Mouse (Mus musculus) embryonic facial prominence, embryonic 13.5 days (tissue): ENCODE measurements around the gene Tmc6. TPM values are rescaled to one million over a fixed set of nuclear protein-coding genes. Genes with fewer than 3 reads are reported as not detected.

Experiments
- ATAC-seq: fragments of 200-750 bp; cut with Nextera tagmentation; 2 replicates; pipeline ENCODE4 v1.8.0; 2017; ENCODE audit warnings: low read depth; ENCODE audit not compliant: insufficient number of reproducible peaks, insufficient read depth, low FRiP score, low TSS enrichment
- H3K27ac ChIP-seq: fragments of 300-500 bp; sonication (generic); 2 replicates; pipeline ENCODE4 v1.5.1; 2015; ENCODE audit warnings: moderate library complexity, mild to moderate bottlenecking, inconsistent platforms
- H3K27me3 ChIP-seq: fragments of 300-500 bp; sonication (generic); 2 replicates; pipeline ENCODE4 v1.6.1; 2015; ENCODE audit warnings: mild to moderate bottlenecking, inconsistent platforms
- H3K36me3 ChIP-seq: fragments of 300-500 bp; sonication (generic); 2 replicates; pipeline ENCODE4 v1.6.1; 2015; ENCODE audit warnings: mild to moderate bottlenecking, inconsistent platforms
- H3K4me1 ChIP-seq: fragments of 300-500 bp; sonication (generic); 2 replicates; pipeline ENCODE4 v1.6.1; 2015; ENCODE audit warnings: inconsistent platforms
- H3K4me2 ChIP-seq: fragments of 300-500 bp; sonication (generic); 2 replicates; pipeline ENCODE4 v1.6.1; 2015; ENCODE audit warnings: moderate library complexity, mild to moderate bottlenecking, inconsistent platforms
- H3K4me3 ChIP-seq: fragments of 300-500 bp; sonication (generic); 2 replicates; pipeline ENCODE4 v1.5.1; 2015; ENCODE audit warnings: mild to moderate bottlenecking, inconsistent platforms
- H3K9ac ChIP-seq: fragments of 300-500 bp; sonication (generic); 2 replicates; pipeline ENCODE4 v1.6.1; 2015; ENCODE audit warnings: mild to moderate bottlenecking, inconsistent platforms
- H3K9me3 ChIP-seq: fragments of 300-500 bp; sonication (generic); 2 replicates; pipeline ENCODE4 v1.6.1; 2016; ENCODE audit warnings: inconsistent platforms
- WGBS: fragments of 180-500 bp; shearing (Covaris S2); methylation state at CpG from one replicate; pipeline ENCODE4 v1.1.7; 2015; ENCODE audit warnings: mixed read lengths; 5-methylcytosine and 5-hydroxymethylcytosine counted together
- polyA plus RNA-seq: library from polyadenylated mRNA; unstranded; fragments of >200 nt; fragmentation: Nextera tagmentation; extraction: Ambion mirVana; gene quantifications from 2 replicates; pipeline ENCODE4 v1.2.1, GENCODE M21; 2015

Gene Tmc6
- polyA plus RNA-seq, 1 experiment from 2014 or later, result 19.0 TPM

DNA sequence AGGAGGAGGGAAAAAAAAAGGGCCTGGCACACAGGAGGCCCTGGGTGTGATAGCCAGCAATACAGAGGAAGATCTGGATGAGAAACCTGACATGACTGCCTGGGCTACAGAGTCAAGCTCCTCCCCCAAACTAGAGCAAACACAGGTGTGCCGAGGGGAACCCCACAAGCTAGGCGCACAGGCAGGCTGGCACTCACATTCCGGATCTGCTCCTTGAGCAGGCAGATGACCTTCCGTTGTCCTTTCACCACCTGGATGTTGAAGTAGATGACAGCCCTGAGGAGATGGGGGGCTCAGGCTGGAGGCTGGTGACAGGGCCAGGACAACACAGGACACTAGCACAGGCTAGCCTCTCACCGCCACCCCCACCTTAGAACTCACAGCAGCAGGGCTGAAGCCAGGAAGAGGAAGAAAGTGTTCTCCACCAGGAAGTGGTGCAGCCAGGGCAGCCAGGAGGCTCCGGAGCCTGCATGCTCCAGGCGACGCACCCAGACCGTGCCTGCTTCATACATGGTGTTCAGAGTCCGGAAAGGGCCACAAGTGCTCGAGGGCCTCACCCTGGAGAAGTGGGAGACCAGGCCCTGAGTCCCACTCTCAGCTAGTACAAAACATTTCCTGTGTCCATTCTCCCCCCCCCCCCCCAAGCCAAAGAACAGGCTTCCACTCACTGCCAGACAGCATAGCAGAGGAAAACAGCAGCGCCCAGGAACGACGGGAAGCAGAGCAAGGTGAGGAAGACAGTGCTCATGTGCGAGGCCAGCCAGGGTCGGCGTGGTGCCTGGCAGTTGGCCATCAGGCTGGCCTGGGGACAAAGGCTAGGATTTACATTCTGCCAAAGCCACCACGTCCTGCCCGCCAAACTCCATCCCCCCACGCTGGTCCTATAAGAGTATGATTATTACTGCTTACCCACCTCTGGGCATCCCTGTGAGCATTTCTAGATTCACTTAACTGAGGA, 13.0 kb downstream of the Tmc6 start:
- Histone ChIP-seq H3K27me3 (no peaks in the 10 kb centered on the region), H3K36me3 (peaks cover 71% of the 10 kb centered on the region), H3K4me3 (no peak overlapping the region), H3K9me3 (no peaks in the 10 kb centered on the region), H3K27ac (no peak overlapping the region), H3K9ac (0 out of 2 replicates have a peak overlapping the region, but pooled peaks have one; percentile 16), H3K4me2 (no peak overlapping the region), H3K4me1 (no peaks in the 10 kb centered on the region)
- 81% methylated on average over 20 of the region's 20 CpGs for WGBS
- no peak for ATAC-seq

DNA sequence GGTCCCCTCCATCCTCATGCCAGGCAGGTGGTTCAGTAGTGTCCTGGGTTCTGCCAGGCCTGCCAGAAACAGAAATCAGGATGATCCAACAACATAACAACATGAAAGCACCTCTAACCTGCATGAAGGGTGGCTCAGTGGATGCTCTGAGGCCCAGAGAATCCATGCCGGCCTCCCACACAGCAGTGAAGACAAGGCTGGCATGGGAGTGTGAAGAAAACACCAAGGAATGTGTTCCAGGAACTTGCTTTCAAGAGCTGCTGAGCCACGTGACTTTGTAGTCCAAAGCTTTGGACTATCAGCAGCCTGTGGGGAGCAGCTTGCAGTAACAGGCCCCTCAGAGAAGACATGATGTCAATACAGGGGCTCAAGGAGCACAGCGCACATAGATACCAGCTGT, 15.7 kb downstream of the Tmc6 start:
- H3K27ac ChIP-seq, result no peak overlapping the region
- WGBS, result 81% methylated on average over 3 of the region's 3 CpGs
- no peak overlapping the region for H3K4me2 ChIP-seq
- H3K27me3 ChIP-seq, result no peaks in the 10 kb centered on the region
- H3K4me1 ChIP-seq, result no peaks in the 10 kb centered on the region
- no peak overlapping the region for H3K4me3 ChIP-seq
- H3K9me3 ChIP-seq, result no peaks in the 10 kb centered on the region
- peaks cover 76% of the 10 kb centered on the region for H3K36me3 ChIP-seq
- no peak for ATAC-seq
- 0 out of 2 replicates have a peak overlapping the region, but pooled peaks have one; percentile 16 for H3K9ac ChIP-seq

DNA sequence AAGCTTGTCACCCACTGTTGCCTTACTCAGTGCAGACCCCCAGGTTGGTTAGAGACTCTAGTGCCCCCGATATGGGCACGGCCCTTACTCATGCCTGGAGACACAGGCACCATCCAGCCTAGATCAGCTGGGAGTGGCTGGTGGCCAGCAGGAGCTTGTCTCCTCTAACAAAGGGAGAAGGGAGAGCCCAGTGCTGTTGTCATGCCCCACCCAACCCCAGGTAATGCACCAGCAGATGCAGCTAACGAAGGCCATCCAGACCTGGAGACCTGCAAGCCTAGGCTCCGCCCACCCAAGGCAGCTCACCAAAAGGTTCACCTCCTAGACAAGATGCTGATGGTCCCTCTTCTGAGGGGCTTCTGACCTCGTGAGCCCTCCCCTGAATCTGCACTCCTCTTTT, 16.6 kb downstream of the Tmc6 start:
- H3K4me3 ChIP-seq, result no peak overlapping the region
- no peak overlapping the region for H3K4me2 ChIP-seq
- H3K27me3 ChIP-seq, result no peaks in the 10 kb centered on the region
- H3K36me3 ChIP-seq, result peaks cover 79% of the 10 kb centered on the region
- no peaks in the 10 kb centered on the region for H3K4me1 ChIP-seq
- H3K27ac ChIP-seq, result no peak overlapping the region
- ATAC-seq, result no peak
- WGBS, result 88% methylated on average over 5 of the region's 5 CpGs
- no peak overlapping the region for H3K9ac ChIP-seq
- no peaks in the 10 kb centered on the region for H3K9me3 ChIP-seq

GRCm38 (mm10) chr11:117764319-117764718, 17.7 kb downstream of the Tmc6 start:
- Histone ChIP-seq H3K27me3 (no peaks in the 10 kb centered on the region), H3K9me3 (no peaks in the 10 kb centered on the region), H3K4me2 (no peak overlapping the region), H3K9ac (no peak overlapping the region), H3K4me1 (no peaks in the 10 kb centered on the region), H3K27ac (no peak overlapping the region), H3K36me3 (peaks cover 79% of the 10 kb centered on the region), H3K4me3 (no peak overlapping the region)
- ATAC-seq, result no peak
- 85% methylated on average over 9 of the region's 9 CpGs for WGBS

DNA sequence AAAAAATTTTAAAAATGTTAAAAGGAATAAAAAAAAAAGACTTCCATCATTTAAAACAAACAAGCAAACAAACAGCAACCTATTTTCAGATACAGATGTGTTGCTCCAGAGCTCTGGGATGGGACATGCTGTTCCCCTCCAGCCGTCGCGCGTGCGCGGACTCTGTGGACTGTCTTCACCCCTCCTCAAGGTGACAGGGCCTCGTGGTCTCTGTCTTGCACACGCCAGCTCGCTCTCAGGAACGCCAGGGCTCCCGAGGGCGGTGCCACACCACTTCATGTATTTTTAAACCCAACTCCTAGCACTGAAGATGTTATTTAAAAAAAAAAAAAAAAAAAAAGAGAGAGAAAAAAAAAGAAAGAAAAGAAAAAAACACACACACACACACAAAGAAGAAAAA, 19.8 kb downstream of the Tmc6 start:
- peaks cover 94% of the 10 kb centered on the region for H3K36me3 ChIP-seq
- H3K27me3 ChIP-seq, result no peaks in the 10 kb centered on the region
- H3K4me3 ChIP-seq, result no peak overlapping the region
- no peak overlapping the region for H3K9ac ChIP-seq
- no peak overlapping the region for H3K27ac ChIP-seq
- H3K9me3 ChIP-seq, result no peaks in the 10 kb centered on the region
- no peaks in the 10 kb centered on the region for H3K4me1 ChIP-seq
- no peak for ATAC-seq
- H3K4me2 ChIP-seq, result no peak overlapping the region
- WGBS, result 88% methylated on average over 12 of the region's 12 CpGs

DNA sequence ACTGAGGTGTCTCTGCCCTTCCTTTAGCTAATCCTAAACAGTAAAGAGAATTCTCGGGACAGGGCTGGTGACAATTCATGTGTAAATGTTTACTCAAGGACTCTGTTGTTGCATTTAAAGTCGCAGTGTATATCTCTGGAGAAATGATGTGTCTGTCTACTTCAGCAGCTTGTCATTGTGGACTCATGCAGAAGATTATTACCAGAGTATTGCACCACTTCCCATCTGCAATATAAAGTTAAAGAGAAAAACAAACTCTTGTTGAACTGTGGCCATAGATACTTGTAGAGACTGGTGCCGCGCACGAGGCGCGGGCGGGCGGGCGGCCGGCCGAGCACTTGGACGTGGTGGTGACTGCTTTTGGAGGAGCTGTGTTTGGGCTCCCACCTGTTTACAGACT, 20.2 kb downstream of the Tmc6 start:
- Histone ChIP-seq H3K9me3 (no peaks in the 10 kb centered on the region), H3K4me3 (no peak overlapping the region), H3K9ac (no peak overlapping the region), H3K27me3 (no peaks in the 10 kb centered on the region), H3K36me3 (peaks cover 96% of the 10 kb centered on the region), H3K4me2 (no peak overlapping the region), H3K27ac (no peak overlapping the region), H3K4me1 (no peaks in the 10 kb centered on the region)
- 93% methylated on average over 13 of the region's 13 CpGs for WGBS
- no peak for ATAC-seq

- H3K27me3 ChIP-seq, result no peaks in the 10 kb centered on the region
- H3K9ac ChIP-seq, result no peak overlapping the region
- H3K4me3 ChIP-seq, result no peak overlapping the region
- H3K27ac ChIP-seq, result no peak overlapping the region
- WGBS, result 92% methylated on average over 26 of the region's 26 CpGs
- no peaks in the 10 kb centered on the region for H3K4me1 ChIP-seq
- H3K36me3 ChIP-seq, result peaks cover 96% of the 10 kb centered on the region
- ATAC-seq, result peak; percentile 59
- no peaks in the 10 kb centered on the region for H3K9me3 ChIP-seq
- no peak overlapping the region for H3K4me2 ChIP-seq
Observed at GRCm38 (mm10) chr11:117760374-117761119, 21.5 kb downstream of the Tmc6 start.

- H3K4me3 ChIP-seq, result no peak overlapping the region
- no peak overlapping the region for H3K27ac ChIP-seq
- peaks cover 96% of the 10 kb centered on the region for H3K36me3 ChIP-seq
- H3K4me1 ChIP-seq, result no peaks in the 10 kb centered on the region
- ATAC-seq, result no peak
- H3K9ac ChIP-seq, result no peak overlapping the region
- no peaks in the 10 kb centered on the region for H3K27me3 ChIP-seq
- H3K4me2 ChIP-seq, result no peak overlapping the region
- no peaks in the 10 kb centered on the region for H3K9me3 ChIP-seq
- 96% methylated on average over 10 of the region's 10 CpGs for WGBS
Observed at GRCm38 (mm10) chr11:117759267-117759666, 22.7 kb downstream of the Tmc6 start.

GRCm38 (mm10) chr11:117755891-117756290, 26.1 kb downstream of the Tmc6 start:
- H3K36me3 ChIP-seq, result peaks cover 99% of the 10 kb centered on the region
- no peak overlapping the region for H3K4me3 ChIP-seq
- WGBS, result 97% methylated on average over 7 of the region's 7 CpGs
- H3K4me2 ChIP-seq, result no peak overlapping the region
- no peaks in the 10 kb centered on the region for H3K27me3 ChIP-seq
- H3K9ac ChIP-seq, result no peak overlapping the region
- H3K9me3 ChIP-seq, result no peaks in the 10 kb centered on the region
- no peak for ATAC-seq
- H3K4me1 ChIP-seq, result no peaks in the 10 kb centered on the region
- H3K27ac ChIP-seq, result no peak overlapping the region

- Histone ChIP-seq H3K36me3 (peaks cover 97% of the 10 kb centered on the region), H3K27ac (no peak overlapping the region), H3K4me3 (no peak overlapping the region), H3K4me1 (no peaks in the 10 kb centered on the region), H3K9me3 (no peaks in the 10 kb centered on the region), H3K4me2 (no peak overlapping the region), H3K9ac (no peak overlapping the region), H3K27me3 (no peaks in the 10 kb centered on the region)
- WGBS, result 86% methylated on average over 6 of the region's 6 CpGs
- no peak for ATAC-seq
Observed at GRCm38 (mm10) chr11:117751544-117751943, 30.5 kb downstream of the Tmc6 start.

GRCm38 (mm10) chr11:117749414-117749813, 32.6 kb downstream of the Tmc6 start:
- no peak for ATAC-seq
- no peak overlapping the region for H3K4me3 ChIP-seq
- peaks cover 97% of the 10 kb centered on the region for H3K36me3 ChIP-seq
- H3K4me1 ChIP-seq, result no peaks in the 10 kb centered on the region
- 86% methylated on average over 10 of the region's 10 CpGs for WGBS
- no peaks in the 10 kb centered on the region for H3K27me3 ChIP-seq
- no peak overlapping the region for H3K27ac ChIP-seq
- H3K4me2 ChIP-seq, result no peak overlapping the region
- no peaks in the 10 kb centered on the region for H3K9me3 ChIP-seq
- H3K9ac ChIP-seq, result no peak overlapping the region

GRCm38 (mm10) chr11:117748628-117749027, 33.4 kb downstream of the Tmc6 start:
- H3K9ac ChIP-seq, result no peak overlapping the region
- no peak overlapping the region for H3K4me2 ChIP-seq
- H3K27me3 ChIP-seq, result no peaks in the 10 kb centered on the region
- H3K36me3 ChIP-seq, result peaks cover 97% of the 10 kb centered on the region
- ATAC-seq, result no peak
- 84% methylated on average over 4 of the region's 4 CpGs for WGBS
- H3K27ac ChIP-seq, result no peak overlapping the region
- H3K4me3 ChIP-seq, result no peak overlapping the region
- 0 out of 2 replicates have a peak, but pooled peaks cover under 1% of the 10 kb centered on the region for H3K4me1 ChIP-seq
- no peaks in the 10 kb centered on the region for H3K9me3 ChIP-seq
